Mouse (Mus musculus) lung, embryonic 15.5 days (tissue): Measurements from ENCODE around the gene Snd1. TPM values are rescaled to one million over a fixed set of nuclear protein-coding genes. Genes with fewer than 3 reads are reported as not detected.

Experiments used
- ATAC-seq: fragments of 200-750 bp; cut with Nextera tagmentation; 2 replicates; pipeline ENCODE4 v1.8.0; 2017; ENCODE audit warnings: moderate number of reproducible peaks, borderline replicate concordance; ENCODE audit not compliant: low FRiP score, low TSS enrichment; ENCODE audit errors: extremely low read depth
- H3K27ac ChIP-seq: fragments of 300-500 bp; sonication (generic); 2 replicates; pipeline ENCODE4 v1.5.1; 2015; ENCODE audit warnings: moderate library complexity, mild to moderate bottlenecking, inconsistent platforms
- H3K27me3 ChIP-seq: fragments of 300-500 bp; sonication (generic); 2 replicates; pipeline ENCODE4 v1.6.1; 2015; ENCODE audit warnings: inconsistent platforms
- H3K36me3 ChIP-seq: fragments of 300-500 bp; sonication (generic); 2 replicates; pipeline ENCODE4 v1.6.1; 2015; ENCODE audit warnings: inconsistent platforms
- H3K4me1 ChIP-seq: fragments of 300-500 bp; sonication (generic); 2 replicates; pipeline ENCODE4 v1.6.1; 2015; ENCODE audit warnings: inconsistent platforms
- H3K4me2 ChIP-seq: fragments of 300-500 bp; sonication (generic); 2 replicates; pipeline ENCODE4 v1.6.1; 2015; ENCODE audit warnings: inconsistent platforms, mild to moderate bottlenecking, moderate library complexity
- H3K4me3 ChIP-seq: fragments of 300-500 bp; sonication (generic); 2 replicates; pipeline ENCODE4 v1.5.1; 2015; ENCODE audit warnings: mild to moderate bottlenecking, inconsistent platforms
- H3K9ac ChIP-seq: fragments of 300-500 bp; sonication (generic); 2 replicates; pipeline ENCODE4 v1.6.1; 2015; ENCODE audit warnings: inconsistent platforms
- H3K9me3 ChIP-seq: fragments of 300-500 bp; sonication (generic); 2 replicates; pipeline ENCODE4 v1.6.1; 2016; ENCODE audit warnings: inconsistent platforms
- WGBS: fragments of 180-500 bp; shearing (Covaris S2); methylation state at CpG from one replicate; pipeline ENCODE4 v1.1.7; 2015; 5-methylcytosine and 5-hydroxymethylcytosine counted together
- polyA plus RNA-seq: library from polyadenylated mRNA; unstranded; fragments of >200 nt; fragmentation: Nextera tagmentation; extraction: Ambion mirVana; gene quantifications from 2 replicates; pipeline ENCODE4 v1.2.1, GENCODE M21; 2015

The Snd1 gene
- polyA plus RNA-seq, 1 experiment from 2014 or later = 131 TPM

- WGBS = 73% methylated on average over 4 of the region's 4 CpGs
- H3K4me3 ChIP-seq = no peak overlapping the region
- H3K9me3 ChIP-seq = no peaks in the 10 kb centered on the region
- no peak overlapping the region for H3K9ac ChIP-seq
- H3K27ac ChIP-seq = no peak overlapping the region
- H3K4me2 ChIP-seq = no peak overlapping the region
- no peaks in the 10 kb centered on the region for H3K27me3 ChIP-seq
- H3K36me3 ChIP-seq = no peaks in the 10 kb centered on the region
- no peak for ATAC-seq
- H3K4me1 ChIP-seq = 0 out of 2 replicates have a peak, but pooled peaks cover 3% of the 10 kb centered on the region
Observed at GRCm38 (mm10) chr6:28842375-28843276, 367.7 kb downstream of the Snd1 start.

DNA sequence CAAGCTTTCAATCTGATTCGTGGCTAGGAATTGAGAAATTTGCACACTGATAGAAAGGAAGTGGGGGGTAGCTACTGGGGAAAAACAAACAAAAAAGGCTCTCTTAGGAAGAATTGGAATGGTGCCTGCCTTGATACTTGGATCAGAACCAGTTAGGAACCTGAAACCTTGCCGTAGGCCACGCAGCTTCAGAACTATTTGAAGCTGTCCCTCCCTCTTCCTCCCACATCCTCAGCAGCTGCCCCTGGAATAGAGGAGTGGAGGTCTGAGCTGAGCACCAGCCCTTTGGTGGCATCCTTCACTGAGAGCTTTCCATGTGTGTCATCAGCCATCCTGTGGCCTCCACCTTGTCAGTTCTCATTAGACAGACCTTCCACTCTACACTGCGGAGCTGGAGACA lies 370.7 kb downstream of the Snd1 start:
- WGBS = 31% methylated on average over 4 of the region's 4 CpGs
- no peak overlapping the region for H3K9ac ChIP-seq
- no peak overlapping the region for H3K4me2 ChIP-seq
- H3K9me3 ChIP-seq = no peaks in the 10 kb centered on the region
- no peak overlapping the region for H3K4me3 ChIP-seq
- ATAC-seq = no peak
- H3K27me3 ChIP-seq = no peaks in the 10 kb centered on the region
- H3K27ac ChIP-seq = no peak overlapping the region
- peaks cover 15% of the 10 kb centered on the region; the same call in 1 of the 2 replicates for H3K4me1 ChIP-seq
- no peaks in the 10 kb centered on the region for H3K36me3 ChIP-seq

GRCm38 (mm10) chr6:28847616-28848015 lies 372.7 kb downstream of the Snd1 start:
- no peaks in the 10 kb centered on the region for H3K36me3 ChIP-seq
- no peak overlapping the region for H3K4me3 ChIP-seq
- no peak overlapping the region for H3K27ac ChIP-seq
- 62% methylated on average over 6 of the region's 6 CpGs for WGBS
- H3K9ac ChIP-seq = no peak overlapping the region
- H3K4me2 ChIP-seq = no peak overlapping the region
- ATAC-seq = no peak
- no peaks in the 10 kb centered on the region for H3K9me3 ChIP-seq
- H3K27me3 ChIP-seq = no peaks in the 10 kb centered on the region
- peaks cover 15% of the 10 kb centered on the region; the same call in 1 of the 2 replicates for H3K4me1 ChIP-seq

- H3K4me3 ChIP-seq = no peak overlapping the region
- no peaks in the 10 kb centered on the region for H3K9me3 ChIP-seq
- H3K36me3 ChIP-seq = no peaks in the 10 kb centered on the region
- H3K27me3 ChIP-seq = no peaks in the 10 kb centered on the region
- peaks cover 18% of the 10 kb centered on the region for H3K4me1 ChIP-seq
- no peak overlapping the region for H3K4me2 ChIP-seq
- 66% methylated on average over 6 of the region's 6 CpGs for WGBS
- ATAC-seq = no peak
- no peak overlapping the region for H3K27ac ChIP-seq
- no peak overlapping the region for H3K9ac ChIP-seq
Observed at GRCm38 (mm10) chr6:28848285-28848794, 373.4 kb downstream of the Snd1 start.

GRCm38 (mm10) chr6:28848891-28849290 lies 374.0 kb downstream of the Snd1 start:
- no peaks in the 10 kb centered on the region for H3K9me3 ChIP-seq
- no peaks in the 10 kb centered on the region for H3K27me3 ChIP-seq
- no peak overlapping the region for H3K27ac ChIP-seq
- H3K36me3 ChIP-seq = no peaks in the 10 kb centered on the region
- H3K4me1 ChIP-seq = peaks cover 20% of the 10 kb centered on the region
- 79% methylated on average over 9 of the region's 9 CpGs for WGBS
- H3K4me2 ChIP-seq = no peak overlapping the region
- no peak overlapping the region for H3K9ac ChIP-seq
- H3K4me3 ChIP-seq = no peak overlapping the region
- ATAC-seq = no peak

GRCm38 (mm10) chr6:28849317-28849716 lies 374.4 kb downstream of the Snd1 start:
- H3K9me3 ChIP-seq = no peaks in the 10 kb centered on the region
- H3K27ac ChIP-seq = no peak overlapping the region
- no peak overlapping the region for H3K4me3 ChIP-seq
- no peak for ATAC-seq
- WGBS = 48% methylated on average over 3 of the region's 3 CpGs
- H3K4me2 ChIP-seq = no peak overlapping the region
- H3K4me1 ChIP-seq = peaks cover 20% of the 10 kb centered on the region
- H3K9ac ChIP-seq = no peak overlapping the region
- no peaks in the 10 kb centered on the region for H3K27me3 ChIP-seq
- no peaks in the 10 kb centered on the region for H3K36me3 ChIP-seq

DNA sequence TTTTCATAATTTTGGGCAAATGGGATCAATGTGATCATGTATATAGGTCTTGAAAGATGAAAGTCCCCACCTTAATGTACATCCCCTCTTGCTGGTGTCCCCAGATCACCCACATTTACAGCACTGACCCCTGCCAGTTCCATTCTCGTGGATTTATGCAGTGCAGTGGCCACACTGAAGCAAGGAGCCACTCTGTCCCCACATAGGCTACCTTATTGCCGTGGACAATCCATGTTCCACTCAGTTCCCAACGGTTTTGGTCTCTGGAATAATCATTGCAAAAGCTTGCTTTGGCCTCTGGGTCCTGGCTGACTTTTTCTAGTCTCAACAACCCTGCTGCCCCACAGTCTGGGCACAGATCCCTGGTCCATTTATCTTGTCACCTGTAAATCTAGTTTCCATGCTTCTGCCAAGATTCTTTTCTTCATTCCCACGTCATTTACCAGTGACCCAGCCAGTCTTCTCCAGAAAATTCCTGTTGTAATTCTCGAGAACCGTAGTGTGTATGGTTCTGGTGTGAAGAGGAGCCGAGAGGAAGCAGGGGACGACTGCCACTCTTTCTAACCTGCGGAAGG lies 375.5 kb downstream of the Snd1 start:
- 75% methylated on average over 9 of the region's 9 CpGs for WGBS
- Histone ChIP-seq H3K36me3 (no peaks in the 10 kb centered on the region), H3K4me3 (no peak overlapping the region), H3K9me3 (no peaks in the 10 kb centered on the region), H3K4me1 (peaks cover 23% of the 10 kb centered on the region), H3K9ac (no peak overlapping the region), H3K4me2 (no peak overlapping the region), H3K27ac (no peak overlapping the region), H3K27me3 (no peaks in the 10 kb centered on the region)
- no peak for ATAC-seq

DNA sequence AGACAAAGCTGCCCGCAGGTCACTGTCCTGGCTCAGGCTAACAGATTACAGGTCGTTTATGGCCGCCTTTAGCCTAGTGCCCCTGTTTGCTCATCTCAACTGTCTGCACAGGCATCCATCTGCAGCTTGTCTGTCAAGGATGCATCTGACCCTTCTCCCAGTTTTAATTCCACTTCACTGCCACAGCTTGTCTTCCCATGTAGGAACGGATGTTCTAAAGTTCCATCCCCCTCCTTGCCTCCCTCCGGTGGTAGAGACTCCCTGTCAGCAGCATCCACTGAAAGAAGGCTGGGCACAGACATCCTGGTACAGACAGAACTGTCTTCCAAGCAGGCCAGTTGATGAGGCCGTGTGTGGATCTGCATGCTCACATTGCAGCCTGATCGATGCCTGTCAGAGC lies 377.4 kb downstream of the Snd1 start:
- no peak for ATAC-seq
- Histone ChIP-seq H3K4me2 (no peak overlapping the region), H3K27ac (no peak overlapping the region), H3K9ac (no peak overlapping the region), H3K9me3 (no peaks in the 10 kb centered on the region), H3K36me3 (no peaks in the 10 kb centered on the region), H3K4me3 (no peak overlapping the region), H3K4me1 (peaks cover 27% of the 10 kb centered on the region), H3K27me3 (no peaks in the 10 kb centered on the region)
- WGBS = 68% methylated on average over 7 of the region's 7 CpGs

DNA sequence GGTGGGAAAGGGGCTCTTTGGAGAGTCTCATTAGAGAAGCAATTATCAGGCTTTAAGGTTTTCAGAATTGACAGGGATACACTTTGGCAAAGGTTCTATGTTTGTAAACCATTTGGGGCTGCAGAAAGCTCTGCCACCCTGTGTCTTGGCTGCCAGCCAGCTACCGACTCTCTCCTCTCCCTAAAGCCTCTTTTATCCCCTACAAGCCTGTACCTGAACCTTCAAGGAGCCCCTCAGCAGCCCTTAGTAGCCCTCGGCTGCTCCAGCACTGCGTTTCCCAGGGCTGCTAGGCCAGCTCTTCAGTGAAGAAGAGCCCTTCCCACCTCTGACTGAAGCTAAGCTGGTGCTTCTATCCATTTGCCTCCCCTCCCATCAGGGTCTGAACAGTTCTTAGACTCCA lies 378.2 kb downstream of the Snd1 start:
- Histone ChIP-seq H3K36me3 (no peaks in the 10 kb centered on the region), H3K4me1 (peaks cover 31% of the 10 kb centered on the region), H3K4me3 (no peak overlapping the region), H3K4me2 (no peak overlapping the region), H3K27ac (no peak overlapping the region), H3K27me3 (no peaks in the 10 kb centered on the region), H3K9me3 (no peaks in the 10 kb centered on the region), H3K9ac (no peak overlapping the region)
- WGBS = 32% methylated on average over 3 of the region's 3 CpGs
- ATAC-seq = no peak

- Histone ChIP-seq H3K36me3 (no peaks in the 10 kb centered on the region), H3K27ac (no peak overlapping the region), H3K4me1 (peaks cover 28% of the 10 kb centered on the region), H3K9ac (no peak overlapping the region), H3K9me3 (no peaks in the 10 kb centered on the region), H3K4me2 (no peak overlapping the region), H3K4me3 (no peak overlapping the region), H3K27me3 (no peaks in the 10 kb centered on the region)
- WGBS = 67% methylated on average over 2 of the region's 2 CpGs
- no peak for ATAC-seq
Observed at GRCm38 (mm10) chr6:28853654-28854053, 378.7 kb downstream of the Snd1 start.

DNA sequence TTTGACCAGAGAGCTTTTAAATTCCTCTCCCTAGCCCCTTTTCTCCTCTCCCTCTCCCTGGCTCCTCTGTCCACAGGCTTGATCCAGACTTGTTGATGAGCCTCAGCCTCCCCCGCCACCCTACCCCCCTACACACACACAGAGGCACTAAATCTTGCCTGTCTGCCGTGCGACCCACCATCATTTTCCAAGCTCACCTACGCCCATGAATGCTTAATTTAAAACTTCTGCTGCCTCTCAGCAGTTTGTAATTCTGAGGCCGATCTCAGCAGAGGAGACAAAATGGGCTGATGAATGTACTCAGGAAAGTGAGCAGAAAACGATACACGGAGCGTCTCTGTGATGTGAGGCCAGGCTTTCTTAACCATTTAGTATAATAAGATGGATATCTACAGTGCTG lies 379.7 kb downstream of the Snd1 start:
- Histone ChIP-seq H3K4me1 (peaks cover 19% of the 10 kb centered on the region), H3K4me3 (no peak overlapping the region), H3K9me3 (no peaks in the 10 kb centered on the region), H3K27me3 (no peaks in the 10 kb centered on the region), H3K4me2 (no peak overlapping the region), H3K9ac (no peak overlapping the region), H3K27ac (no peak overlapping the region), H3K36me3 (no peaks in the 10 kb centered on the region)
- WGBS = 59% methylated on average over 8 of the region's 8 CpGs
- ATAC-seq = no peak

GRCm38 (mm10) chr6:28855442-28855841 lies 380.5 kb downstream of the Snd1 start:
- Histone ChIP-seq H3K9ac (no peak overlapping the region), H3K27ac (no peak overlapping the region), H3K4me1 (peaks cover 19% of the 10 kb centered on the region), H3K9me3 (no peaks in the 10 kb centered on the region), H3K4me3 (no peak overlapping the region), H3K4me2 (no peak overlapping the region), H3K36me3 (no peaks in the 10 kb centered on the region), H3K27me3 (no peaks in the 10 kb centered on the region)
- WGBS = 46% methylated on average over 3 of the region's 3 CpGs
- no peak for ATAC-seq
